Mouse (Mus musculus) erythroblast, embryonic 14.5 days (primary cell): ENCODE measurements around the gene Fbxo31.

Source experiments
- GATA1 ChIP-seq: IDR thresholded peaks from 2 replicates; pipeline ENCODE4 v1.6.1; 2012; ENCODE audit warnings: low read length, inconsistent platforms, mixed read lengths
- TAL1 ChIP-seq: IDR thresholded peaks from 3 replicates; pipeline ENCODE4 v1.6.1; 2012; ENCODE audit warnings: low read length, inconsistent platforms, mixed read lengths

DNA sequence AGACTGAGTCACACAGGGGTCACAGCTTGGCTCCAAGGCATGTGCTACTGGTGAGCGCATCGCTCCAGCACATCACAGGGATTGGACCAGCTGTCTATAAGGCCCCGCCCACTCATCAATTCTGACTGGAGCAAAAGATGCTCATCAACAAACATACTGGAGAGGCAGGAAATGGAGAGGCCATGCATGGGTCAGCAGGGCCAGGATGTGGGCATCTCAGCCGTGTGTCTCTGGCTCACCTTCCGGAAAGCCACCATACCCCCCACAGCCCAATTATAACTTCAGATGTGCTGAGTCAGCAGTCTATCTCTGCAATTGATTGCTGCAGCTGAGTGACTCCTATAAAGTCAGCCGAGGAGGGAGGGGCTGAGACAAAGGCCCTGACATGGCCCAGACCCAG lies 10.3 kb downstream of the Fbxo31 start:
- no peak for TF ChIP-seq GATA1
- no peak for TF ChIP-seq TAL1
